Mouse (Mus musculus) cerebellum, postnatal 25 days (tissue): ENCODE measurements at regions not wholly inside any gene's neighbourhood (a gene's known extent, or its start where the extent isn't known, plus 50 kb on each side); places are given as distances from the start of the nearest gene placed in this dataset.

Experiments used
- DNase-seq, 2 experiments: peaks; one replicate each; pipeline ENCODE4 v3.0.0; 2021; ENCODE audit warnings: mixed read lengths in 2 of 2

DNA sequence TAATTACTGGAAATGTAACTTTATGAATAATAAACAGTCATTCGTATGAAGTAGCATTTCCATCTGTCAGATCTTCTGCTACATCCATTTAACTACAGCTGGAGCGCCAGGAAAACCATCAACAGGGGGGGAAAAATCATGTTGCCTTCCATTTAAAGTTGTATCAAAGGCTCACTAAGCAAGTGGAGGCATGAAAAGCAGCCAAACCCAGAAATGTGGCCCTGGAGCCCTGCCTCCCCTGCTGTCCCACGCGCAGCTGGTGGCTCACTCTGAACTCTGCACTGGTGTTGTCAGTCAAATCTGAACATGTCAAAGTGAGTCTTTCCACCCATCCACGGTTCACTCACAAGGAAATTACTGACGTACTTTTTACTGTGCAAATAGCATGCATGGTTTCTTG lies 152.5 kb upstream of the Gm3448 start:
- no peak for DNase-seq

DNA sequence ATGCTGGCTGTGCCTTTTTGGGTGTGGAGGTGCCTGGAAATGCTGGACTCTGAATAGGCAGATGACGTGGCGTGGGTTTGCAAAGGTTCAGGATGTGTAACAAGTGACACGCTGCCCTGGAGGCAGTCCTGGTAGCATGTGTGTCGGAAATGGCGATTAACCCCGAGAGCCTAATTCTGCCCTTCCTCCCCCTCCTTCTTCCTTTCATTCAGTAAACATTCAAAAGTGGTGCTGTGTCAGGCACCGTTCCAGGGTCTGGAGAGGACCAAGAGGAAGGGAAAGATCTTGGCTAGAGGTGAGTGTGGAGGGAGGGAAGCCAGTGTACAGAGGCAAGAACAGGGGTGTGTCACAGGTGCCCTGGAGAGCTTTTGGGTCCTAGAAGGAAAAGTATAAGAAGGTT lies 151.5 kb upstream of the Gm3448 start:
- no peak for DNase-seq

DNA sequence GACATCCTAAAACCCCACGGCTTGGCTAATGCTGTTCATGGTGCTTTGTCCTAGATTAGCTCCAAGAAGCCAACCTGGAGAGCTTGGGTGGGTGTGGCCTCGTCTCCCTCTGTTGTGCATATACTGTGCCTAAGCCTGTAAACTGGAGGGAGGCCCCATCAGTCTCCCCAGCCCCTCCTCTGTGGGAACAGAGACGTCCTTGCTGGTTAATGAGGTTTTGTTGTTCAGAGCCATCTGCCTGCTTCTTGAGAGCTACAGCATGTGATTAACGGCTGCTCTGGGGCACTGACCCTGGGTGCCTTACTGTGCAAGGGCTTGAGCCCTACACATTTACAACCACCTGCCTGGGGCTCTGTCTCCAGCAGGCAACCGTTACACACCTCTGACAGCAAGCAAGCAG lies 143.9 kb upstream of the Gm3448 start:
- no peak for DNase-seq

DNA sequence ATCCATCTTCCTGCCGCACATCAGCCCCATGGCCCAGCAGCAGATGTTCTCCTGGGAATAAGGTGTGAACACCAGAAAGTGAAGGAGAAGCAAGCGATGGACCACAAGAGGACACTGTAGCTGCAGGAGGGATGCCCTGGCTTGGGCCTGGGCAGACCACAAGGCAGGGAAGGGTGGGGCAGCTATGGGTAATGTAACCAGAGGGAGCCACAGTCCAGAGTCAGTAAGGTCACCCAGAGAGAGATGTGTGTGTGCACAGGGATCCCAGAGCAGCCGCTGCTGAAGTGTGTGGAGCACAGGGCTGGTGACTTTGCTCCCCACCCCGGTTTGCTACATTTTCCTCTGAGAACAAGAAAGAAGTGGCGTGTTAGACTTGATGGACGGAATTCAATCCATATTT lies 142.5 kb upstream of the Gm3448 start:
- no peak for DNase-seq

DNA sequence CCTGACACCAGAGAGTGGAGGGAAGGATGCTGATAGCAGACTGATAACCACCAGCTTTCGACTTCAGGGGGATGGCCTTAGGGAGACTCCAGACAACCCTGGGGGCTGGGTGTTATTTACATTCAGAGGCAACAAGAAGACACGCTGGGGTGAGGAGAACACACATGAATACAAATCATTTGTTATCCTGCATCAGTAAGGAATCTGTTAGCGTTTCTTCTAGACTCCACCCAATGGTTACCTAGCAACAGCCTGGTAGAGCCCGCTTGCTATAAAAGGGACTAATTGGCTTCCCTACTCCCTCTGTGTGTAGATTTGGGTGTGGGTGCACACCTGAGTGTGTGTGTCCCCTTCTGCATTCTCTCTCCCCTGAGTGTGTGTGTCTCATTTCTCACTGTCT lies 140.8 kb upstream of the Gm3448 start:
- no peak for DNase-seq

DNA sequence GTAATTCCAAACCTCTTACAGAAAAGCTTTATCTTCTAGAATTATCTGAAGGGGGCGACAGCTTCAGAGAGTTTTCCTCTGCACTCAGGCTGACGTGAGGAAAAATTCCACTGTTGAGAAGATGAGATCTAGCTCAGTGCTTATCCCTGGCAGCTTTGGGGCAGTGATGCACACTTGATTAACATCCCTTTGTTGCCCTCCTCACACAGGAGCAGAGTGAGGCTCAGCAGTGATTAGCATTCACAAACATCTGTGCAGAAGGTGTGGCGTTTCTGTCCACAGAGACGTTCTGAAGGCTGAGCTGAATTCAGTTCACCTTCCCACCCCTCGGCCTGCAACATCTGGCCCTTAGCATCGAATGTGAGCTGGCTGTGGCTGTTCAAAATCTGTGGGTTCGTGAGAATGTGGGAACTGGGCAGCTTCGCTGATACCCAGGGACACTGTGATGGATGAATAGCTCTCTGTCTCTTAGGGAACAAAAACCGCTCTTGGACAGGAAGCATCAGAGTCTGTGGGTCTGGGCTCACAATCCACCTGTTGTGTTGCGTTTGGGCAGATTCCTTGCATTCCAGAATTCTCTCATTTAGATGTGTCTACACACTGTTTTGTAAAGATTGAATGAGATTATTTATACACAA lies 139.0 kb upstream of the Gm3448 start:
- no peak for DNase-seq

DNA sequence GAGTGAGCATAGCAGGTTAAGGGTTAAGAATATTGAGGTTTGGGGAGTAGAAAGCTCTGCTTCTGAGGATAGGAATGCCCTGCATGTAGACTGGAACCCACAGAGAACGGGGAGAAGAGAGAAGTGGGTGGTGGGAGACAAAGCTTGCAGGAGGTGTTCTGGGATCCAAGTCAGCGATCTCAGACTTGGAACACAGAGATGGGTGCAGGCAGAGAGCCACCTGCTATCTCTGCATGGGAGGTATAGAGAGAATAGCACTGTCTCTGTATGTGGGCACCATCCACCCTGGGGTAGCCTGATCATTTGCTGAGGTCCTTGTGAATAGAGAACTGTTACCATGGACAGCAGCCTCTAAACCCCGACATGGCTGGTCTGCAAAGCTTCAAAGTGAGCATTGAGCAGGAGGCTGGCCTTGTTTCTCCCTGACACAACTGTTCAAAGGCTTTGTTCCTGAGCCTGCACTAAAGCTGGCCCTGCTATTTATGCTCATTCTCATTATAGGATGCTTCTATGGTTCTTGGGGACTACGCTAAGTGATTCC lies 138.1 kb upstream of the Gm3448 start:
- no peak for DNase-seq

DNA sequence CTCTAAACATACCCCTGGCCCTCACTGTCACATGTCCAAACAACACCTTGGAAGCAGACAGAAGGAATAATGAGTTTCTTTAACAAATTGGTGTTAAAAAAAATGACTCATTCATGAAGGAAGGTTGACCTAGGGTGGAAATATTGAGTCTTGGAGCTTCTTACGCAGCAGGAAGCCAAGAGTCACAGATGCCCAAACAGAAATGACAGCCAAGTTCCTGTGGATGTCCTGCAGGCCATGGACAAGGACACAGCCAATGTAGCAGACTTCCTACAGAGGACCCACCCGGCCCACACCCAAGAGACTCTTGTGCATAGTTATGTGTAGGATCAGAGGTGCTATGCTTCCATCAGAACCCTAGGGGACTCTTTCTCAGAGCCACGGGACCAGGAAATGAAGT lies 136.1 kb upstream of the Gm3448 start:
- no peak for DNase-seq

DNA sequence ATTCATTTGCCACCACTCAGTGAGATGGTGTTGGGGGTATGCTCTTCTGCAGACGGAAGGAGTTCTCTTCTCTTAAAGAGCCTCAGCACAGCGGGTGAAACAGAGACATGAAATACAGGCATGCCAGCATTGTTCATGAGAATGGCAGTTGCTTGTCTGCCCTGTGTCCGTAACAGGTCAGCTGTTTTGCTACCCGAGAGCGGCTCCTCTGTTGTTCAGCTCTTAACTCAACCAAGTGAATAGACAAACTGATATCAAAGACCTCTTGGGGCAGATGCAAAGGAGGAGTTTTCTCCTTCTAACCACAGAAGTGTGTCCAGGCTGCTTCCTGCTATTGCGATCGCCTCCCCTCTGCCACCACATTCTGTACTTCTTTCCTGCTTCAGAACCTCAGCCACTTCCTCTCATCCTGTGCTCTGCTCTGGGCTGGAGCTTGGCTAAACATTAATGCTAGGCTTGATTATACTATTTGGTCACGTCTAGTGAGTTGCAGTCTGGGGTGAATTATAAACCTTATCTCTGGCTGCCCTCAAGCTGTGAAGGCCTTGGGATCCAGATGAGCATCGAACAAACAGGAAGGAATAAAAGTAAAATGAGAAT lies 133.1 kb upstream of the Gm3448 start:
- DNase-seq = no peak

DNA sequence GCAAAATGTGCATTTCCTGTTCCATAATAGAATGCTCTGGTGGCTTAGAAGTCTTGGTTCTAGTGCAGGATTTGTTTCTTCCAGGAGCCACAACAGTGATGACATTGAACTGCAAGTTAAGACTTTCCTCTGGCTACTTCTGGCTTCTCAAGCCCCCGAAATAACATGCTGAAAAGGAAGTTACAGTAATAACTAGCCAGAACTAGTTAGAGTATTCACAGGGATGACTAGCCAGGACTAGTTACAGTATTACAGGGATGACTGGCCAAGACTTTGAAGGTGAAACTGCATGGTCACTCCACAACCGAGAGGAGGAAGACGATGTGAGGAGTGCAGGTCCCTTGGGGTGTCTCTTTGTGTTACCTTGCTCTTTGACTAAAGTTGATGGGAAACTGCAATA lies 126.6 kb upstream of the Gm3448 start:
- DNase-seq = no peak

DNA sequence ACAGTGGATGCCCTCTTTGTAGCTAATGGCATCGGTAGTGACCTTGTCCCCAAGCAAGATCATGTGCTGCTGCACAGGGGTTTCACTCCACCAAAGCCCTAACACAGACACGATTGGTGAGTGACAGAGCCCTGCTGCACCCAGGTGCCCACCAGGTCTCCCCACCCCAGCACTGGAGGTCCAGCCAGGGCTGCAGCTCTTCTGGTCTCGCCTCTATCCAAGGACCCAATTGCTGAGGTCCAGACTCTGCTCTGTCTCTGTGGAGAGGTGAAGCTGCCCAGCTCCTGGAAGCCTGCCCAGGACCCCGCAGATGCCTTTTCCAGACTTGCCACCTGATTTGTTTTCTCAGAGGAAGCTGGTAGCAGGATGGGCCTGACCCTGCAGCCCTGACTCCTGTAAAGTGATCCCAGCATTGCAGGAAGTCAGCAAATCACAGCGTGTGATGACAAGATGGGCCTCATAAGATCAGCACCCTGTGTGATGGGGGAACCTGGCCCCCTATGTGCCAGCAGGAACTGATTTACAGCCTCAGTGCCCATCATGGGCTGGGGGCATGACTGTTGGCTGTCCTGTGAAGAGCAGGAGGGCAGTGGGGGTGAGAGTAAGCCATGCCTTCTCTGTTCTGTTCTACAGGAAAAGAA lies 116.5 kb upstream of the Gm3448 start:
- DNase-seq = no peak

DNA sequence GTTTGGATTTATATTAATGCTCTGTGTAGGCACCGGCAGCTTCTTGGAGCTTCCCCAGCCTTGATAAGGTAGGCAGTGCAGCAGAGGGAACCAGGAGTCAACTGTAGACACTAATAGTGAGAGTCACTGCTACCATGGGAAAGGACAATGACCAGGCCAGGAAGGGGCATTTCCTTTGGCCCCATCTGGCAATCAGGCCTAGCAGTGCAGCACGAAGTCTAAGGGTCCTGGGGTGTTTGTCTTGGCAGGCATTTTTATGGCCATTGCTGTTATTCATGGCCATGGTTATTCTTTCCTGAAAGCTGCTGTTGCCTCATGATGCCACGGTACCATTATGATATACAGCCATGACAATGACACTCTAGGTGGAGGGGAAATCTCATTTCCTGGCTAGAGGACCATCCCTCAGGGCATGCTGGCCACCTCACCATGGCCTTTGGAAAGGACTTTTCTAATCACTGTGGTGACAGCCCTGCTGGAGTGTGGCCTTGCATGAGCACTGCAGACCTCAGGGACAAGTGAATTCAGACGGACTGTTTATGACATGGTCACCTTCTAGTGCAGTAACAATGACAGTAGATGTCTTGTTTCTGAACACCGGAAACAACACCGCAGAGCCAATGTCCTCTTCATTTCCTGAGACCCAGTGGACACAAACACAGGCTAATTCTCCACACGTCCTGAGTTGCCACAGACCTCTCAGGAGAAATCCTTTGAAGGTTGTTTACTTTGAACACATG lies 111.8 kb upstream of the Gm3448 start:
- no peak for DNase-seq

DNA sequence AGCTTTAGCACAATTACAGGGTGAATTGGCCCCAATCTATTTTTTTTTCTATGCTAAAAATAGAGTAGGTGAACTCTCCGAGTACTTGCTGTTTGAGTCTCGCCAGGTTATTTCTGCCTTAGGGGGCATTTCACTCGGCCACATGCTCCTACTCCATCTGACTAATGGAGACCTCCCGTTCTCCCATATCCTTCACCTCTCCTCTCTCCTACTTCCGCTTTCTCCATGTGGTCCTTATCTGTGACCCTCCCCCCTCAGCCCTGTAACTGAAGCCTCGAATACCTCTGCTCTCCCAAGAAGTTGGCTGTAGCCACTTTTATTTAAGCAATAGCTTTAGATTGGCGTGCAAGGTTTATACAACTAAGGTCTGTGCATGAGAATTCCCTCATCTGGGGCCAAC lies 111.1 kb upstream of the Gm3448 start:
- no peak for DNase-seq

DNA sequence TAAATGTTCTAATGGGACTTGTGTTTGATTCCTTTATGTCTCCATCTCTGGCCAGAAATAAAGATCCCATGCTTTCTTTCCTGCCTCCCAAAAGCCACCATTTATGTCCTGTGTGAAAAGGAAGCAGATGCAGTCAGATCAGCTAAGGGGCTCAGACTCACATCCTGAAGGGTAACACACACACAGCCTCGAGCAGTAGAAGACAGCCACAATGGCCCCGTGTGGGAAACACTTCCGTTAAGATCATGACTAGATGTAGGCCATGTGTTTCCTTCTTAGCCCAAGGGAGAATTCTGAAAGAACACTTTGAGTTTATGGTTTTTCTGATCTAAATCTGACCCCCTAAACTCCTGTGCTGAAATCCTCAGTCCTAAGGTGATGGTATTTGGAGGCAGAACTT lies 110.4 kb upstream of the Gm3448 start:
- DNase-seq = no peak

DNA sequence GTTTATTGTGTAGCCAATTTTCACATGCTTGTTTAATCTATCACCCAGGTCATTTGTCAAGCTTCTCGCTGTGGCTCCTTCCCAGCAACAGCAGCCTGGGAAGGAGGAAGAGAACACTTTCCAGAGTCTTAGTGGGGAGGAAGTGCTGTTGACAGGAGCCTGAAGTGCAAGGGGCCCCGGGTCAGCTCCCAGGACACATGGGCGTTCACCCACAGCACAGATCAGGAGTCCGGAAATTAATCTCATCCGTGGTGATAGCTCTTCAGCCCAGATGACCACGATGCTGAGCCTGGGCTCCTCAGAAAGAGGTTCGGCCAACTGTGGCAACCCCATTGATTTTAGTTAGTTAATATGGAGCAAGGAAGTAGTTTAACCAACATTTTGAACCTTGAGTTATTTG lies 105.3 kb upstream of the Gm3448 start:
- DNase-seq = no peak

DNA sequence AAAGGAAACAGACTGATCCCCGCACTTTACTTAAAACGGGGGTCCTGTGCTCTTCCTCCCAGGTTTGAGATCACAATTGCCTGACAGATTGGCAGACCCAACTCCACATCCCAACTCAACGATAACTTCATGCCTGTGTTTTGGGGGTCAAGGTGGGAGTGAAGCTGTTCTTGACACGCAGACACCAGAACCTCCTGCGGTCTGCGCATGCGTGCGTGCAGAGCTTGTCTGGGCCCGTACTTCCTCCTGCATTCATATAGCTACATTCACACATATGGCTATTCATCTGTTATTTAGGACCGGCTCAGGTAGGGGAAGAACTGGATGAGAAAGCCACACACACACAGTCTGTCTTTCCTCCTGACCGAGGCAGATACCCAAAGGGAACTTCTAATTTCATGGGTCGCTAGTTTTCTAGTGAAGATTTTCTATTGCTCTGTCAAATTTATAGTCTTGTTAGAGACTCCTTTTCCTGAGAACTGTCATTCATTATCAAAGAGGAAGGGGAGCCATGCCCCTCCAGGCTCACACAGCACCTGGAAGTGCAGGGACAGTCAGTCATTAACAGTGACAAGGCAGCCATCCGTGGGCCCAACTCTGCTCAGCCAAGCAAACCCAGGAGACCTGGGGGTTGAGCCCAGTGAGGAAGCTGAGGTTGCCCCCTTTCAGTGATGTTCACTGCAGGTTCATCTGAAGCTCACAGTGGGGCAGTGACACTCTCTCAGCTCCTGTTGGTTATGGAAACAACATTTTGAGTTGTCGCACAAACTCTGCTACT lies 104.0 kb upstream of the Gm3448 start:
- no peak for DNase-seq

DNA sequence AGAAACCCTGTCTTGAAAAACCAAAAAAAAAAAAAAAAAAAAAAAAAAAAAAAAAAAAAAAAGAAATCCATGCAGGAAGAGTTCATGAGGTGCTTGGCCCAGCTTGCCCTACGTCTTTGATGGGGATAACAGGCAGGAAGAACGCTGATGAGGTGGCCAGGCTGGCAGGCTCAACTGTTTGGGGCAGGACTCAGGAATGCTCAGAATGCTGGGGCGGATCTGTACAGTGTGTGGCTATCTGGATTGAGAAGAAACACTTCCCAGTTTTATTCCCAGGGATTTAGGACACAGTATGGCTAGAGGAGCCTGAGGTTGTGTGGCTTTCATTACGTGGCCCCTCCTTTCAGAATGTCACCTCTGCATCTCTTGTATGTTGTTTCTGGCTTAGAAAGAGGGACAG lies 99.1 kb upstream of the Gm3448 start:
- no peak for DNase-seq
